Mouse (Mus musculus) spleen, postnatal 36 days (tissue): Measurements from ENCODE around the gene Glipr2.
A peak's percentile ranks its signal among the peaks of the same experiment; 100 is the strongest.

Source experiments
- DNase-seq, 2 experiments: peaks; one replicate each; pipeline ENCODE4 v3.0.0; 2022; ENCODE audit warnings: low spot score in 2 of 2, mixed read lengths in 1 of 2

Gene Glipr2

GRCm38 (mm10) chr4:43970393-43971330 lies 13.5 kb downstream of the Glipr2 start:
- DNase-seq = peak in 1 of 2 experiments; percentile 18

GRCm38 (mm10) chr4:43971541-43972136 lies 14.4 kb downstream of the Glipr2 start:
- no peak for DNase-seq

GRCm38 (mm10) chr4:43972137-43972591 lies 15.0 kb downstream of the Glipr2 start:
- DNase-seq = peak; percentile 70 to 73

- peak; percentile 27 to 41 for DNase-seq
Measured at GRCm38 (mm10) chr4:43973526-43973981, 16.4 kb downstream of the Glipr2 start.

GRCm38 (mm10) chr4:43974914-43975616 lies 17.9 kb downstream of the Glipr2 start:
- no peak for DNase-seq

GRCm38 (mm10) chr4:43976223-43976740 lies 19.1 kb downstream of the Glipr2 start:
- no peak for DNase-seq

GRCm38 (mm10) chr4:43978521-43979443 lies 21.6 kb downstream of the Glipr2 start:
- no peak for DNase-seq

GRCm38 (mm10) chr4:43979746-43980145 lies 22.5 kb downstream of the Glipr2 start:
- no peak for DNase-seq

GRCm38 (mm10) chr4:43980236-43980635 lies 23.0 kb downstream of the Glipr2 start:
- DNase-seq = no peak

GRCm38 (mm10) chr4:43980846-43981245 lies 23.6 kb downstream of the Glipr2 start:
- no peak for DNase-seq

- DNase-seq = no peak
Measured at GRCm38 (mm10) chr4:43981251-43981650, 24.1 kb downstream of the Glipr2 start.

- DNase-seq = peak; percentile 89 to 91
Measured at GRCm38 (mm10) chr4:43982053-43982732, 25.0 kb downstream of the Glipr2 start.

GRCm38 (mm10) chr4:43983181-43983580 lies 26.0 kb downstream of the Glipr2 start, which contains the start of gene Ccin:
Gene Ccin (plus strand): TSS chr4:43983483.
- DNase-seq = no peak

- DNase-seq = no peak
Measured at GRCm38 (mm10) chr4:43983756-43984155, 26.6 kb downstream of the Glipr2 start.

- DNase-seq = no peak
Measured at GRCm38 (mm10) chr4:43984326-43984725, 27.1 kb downstream of the Glipr2 start.

- no peak for DNase-seq
Measured at GRCm38 (mm10) chr4:43988976-43989375, 31.8 kb downstream of the Glipr2 start.

- no peak for DNase-seq
Measured at GRCm38 (mm10) chr4:43993072-43993471, 35.9 kb downstream of the Glipr2 start.

GRCm38 (mm10) chr4:43994342-43994741 lies 37.1 kb downstream of the Glipr2 start:
- DNase-seq = no peak

- DNase-seq = no peak
Measured at GRCm38 (mm10) chr4:44003622-44004021, 46.4 kb downstream of the Glipr2 start.

- DNase-seq = peak in 1 of 2 experiments; percentile 55
Measured at GRCm38 (mm10) chr4:44004126-44004525, 46.9 kb downstream of the Glipr2 start, which contains the start of gene Clta. Gene Clta (plus strand): TSS chr4:44004452.
